Mouse (Mus musculus) intestine, postnatal 0 days (tissue): ENCODE results near the gene Lrcol1. TPM values are rescaled to one million over a fixed set of nuclear protein-coding genes. Genes with fewer than 3 reads are reported as not detected.

Experiments used
- ATAC-seq: fragments of 200-750 bp; cut with Nextera tagmentation; 2 replicates; pipeline ENCODE4 v1.8.0; 2017; ENCODE audit warnings: mild to moderate bottlenecking, moderate TSS enrichment, moderate library complexity
- H3K27ac ChIP-seq: fragments of 300-500 bp; sonication (generic); 2 replicates; pipeline ENCODE4 v1.5.1; 2014; ENCODE audit warnings: mild to moderate bottlenecking, low read depth, low read length, moderate library complexity
- H3K27me3 ChIP-seq: fragments of 300-500 bp; sonication (generic); replicated peaks from 2 replicates; pipeline ENCODE4 v1.6.1; 2014; ENCODE audit warnings: low read length, mixed read lengths; ENCODE audit not compliant: control insufficient read depth, insufficient read depth
- H3K36me3 ChIP-seq: fragments of 300-500 bp; sonication (generic); 2 replicates; pipeline ENCODE4 v1.6.1; 2014; ENCODE audit warnings: mild to moderate bottlenecking, moderate library complexity; ENCODE audit not compliant: control insufficient read depth, insufficient read depth
- H3K4me1 ChIP-seq: fragments of 300-500 bp; sonication (generic); replicated peaks from 2 replicates; pipeline ENCODE4 v1.6.1; 2014; ENCODE audit warnings: antibody characterized with exemption, low read length, mixed read lengths; ENCODE audit not compliant: control insufficient read depth, insufficient read depth
- H3K4me2 ChIP-seq: fragments of 300-500 bp; sonication (generic); replicated peaks from 2 replicates; pipeline ENCODE4 v1.6.1; 2014; ENCODE audit warnings: low read depth, mild to moderate bottlenecking, moderate library complexity
- H3K4me3 ChIP-seq: fragments of 300-500 bp; sonication (generic); 2 replicates; pipeline ENCODE4 v1.5.1; 2014; ENCODE audit warnings: low read depth, low read length
- H3K9ac ChIP-seq: fragments of 300-500 bp; sonication (generic); 2 replicates; pipeline ENCODE4 v1.6.1; 2014; ENCODE audit warnings: mild to moderate bottlenecking, low read depth, low read length
- H3K9me3 ChIP-seq: fragments of 300-500 bp; sonication (generic); 2 replicates; pipeline ENCODE4 v1.6.1; 2016; ENCODE audit warnings: mixed run types; ENCODE audit not compliant: control insufficient read depth
- CTCF ChIP-seq: sonication (generic); IDR thresholded peaks from 2 replicates; pipeline ENCODE4 v1.5.1; 2016; ENCODE audit warnings: low read depth, mild to moderate bottlenecking, control low read depth, antibody characterized with exemption, moderate library complexity
- WGBS: fragments of 180-500 bp; shearing (Covaris S2); extraction: QIAGEN DNeasy Blood & Tissue Kit; methylation state at CpG from one replicate; pipeline ENCODE4 v1.1.7; 2014; 5-methylcytosine and 5-hydroxymethylcytosine counted together
- polyA plus RNA-seq: library from polyadenylated mRNA; unstranded; fragments of >200 nt; fragmentation: Nextera tagmentation; extraction: Ambion mirVana; gene quantifications from 2 replicates; pipeline ENCODE4 v1.2.1, GENCODE M21; 2015

The Lrcol1 gene
- polyA plus RNA-seq, 1 experiment from 2014 or later, result not detected

DNA sequence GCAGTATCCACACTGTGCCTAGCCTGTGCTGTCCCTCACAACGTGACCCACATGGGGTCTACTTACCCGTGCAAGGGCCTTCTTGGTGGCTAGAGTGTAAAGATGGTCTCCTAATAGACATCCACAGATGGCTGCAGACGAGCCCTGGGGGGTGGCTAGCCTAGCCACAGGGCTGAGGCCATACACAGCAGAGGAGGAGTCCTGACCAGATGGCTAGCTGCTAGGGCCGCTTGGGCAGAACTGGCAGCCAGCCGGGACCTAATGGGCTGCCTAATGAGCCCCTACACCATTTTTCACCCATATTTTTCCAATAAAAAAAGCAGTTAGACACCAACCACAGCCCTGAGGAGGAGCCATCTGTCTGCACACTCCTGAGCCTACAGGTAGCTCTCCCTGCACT lies 48.2 kb downstream of the Lrcol1 start:
- no peaks in the 10 kb centered on the region for H3K27me3 ChIP-seq
- ATAC-seq, result no peak

DNA sequence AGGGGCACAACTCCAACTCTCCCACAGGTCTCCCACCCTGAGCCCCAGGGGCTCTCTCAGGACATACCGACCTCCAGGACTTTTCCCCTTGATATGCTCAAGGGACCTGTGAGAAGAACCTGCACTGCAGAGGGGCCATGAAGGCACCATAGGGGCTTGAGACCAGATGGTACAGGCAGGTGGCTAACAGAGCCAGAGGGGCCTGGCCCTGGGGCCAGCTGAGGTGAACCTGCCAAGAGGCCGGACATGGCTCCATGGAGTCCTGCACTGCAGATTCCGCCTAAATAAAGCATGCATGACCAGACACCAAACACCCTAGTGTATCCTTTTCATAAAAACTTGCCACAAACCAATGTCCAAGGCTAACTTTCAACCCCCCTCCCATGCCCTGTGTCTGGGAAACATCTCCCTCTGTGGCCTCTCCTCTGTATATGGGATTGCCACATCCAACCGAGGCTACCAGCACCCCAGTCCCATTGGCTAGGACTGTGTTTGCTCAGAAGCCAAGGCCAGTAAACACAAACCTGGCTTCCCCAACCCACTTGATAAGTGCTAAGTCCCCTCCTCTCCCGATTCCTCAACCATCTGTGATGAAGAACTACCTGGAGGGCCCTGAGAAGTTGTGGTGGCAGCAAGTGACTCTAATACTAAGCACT lies 50.6 kb downstream of the Lrcol1 start:
- Histone ChIP-seq H3K4me1 (no peaks in the 10 kb centered on the region), H3K4me2 (no peak overlapping the region), H3K9ac (no peak overlapping the region), H3K27ac (no peak overlapping the region), H3K4me3 (no peak overlapping the region), H3K36me3 (no peaks in the 10 kb centered on the region; the same call in 1 of the 2 replicates), H3K27me3 (no peaks in the 10 kb centered on the region), H3K9me3 (no peaks in the 10 kb centered on the region)
- 78% methylated on average over 5 of the region's 5 CpGs for WGBS
- no peak for ATAC-seq
- TF ChIP-seq CTCF, result no peak

More for the DNA sequence above, 48.2 kb downstream of the Lrcol1 start:
- Histone ChIP-seq H3K9me3 (no peaks in the 10 kb centered on the region), H3K27ac (no peak overlapping the region), H3K9ac (no peak overlapping the region), H3K36me3 (no peaks in the 10 kb centered on the region; the same call in 1 of the 2 replicates), H3K4me1 (0 out of 2 replicates have a peak, but pooled peaks cover under 1% of the 10 kb centered on the region), H3K4me2 (no peak overlapping the region), H3K4me3 (no peak overlapping the region)
- WGBS, result 85% methylated on average over 5 of the region's 5 CpGs
- TF ChIP-seq CTCF, result no peak

DNA sequence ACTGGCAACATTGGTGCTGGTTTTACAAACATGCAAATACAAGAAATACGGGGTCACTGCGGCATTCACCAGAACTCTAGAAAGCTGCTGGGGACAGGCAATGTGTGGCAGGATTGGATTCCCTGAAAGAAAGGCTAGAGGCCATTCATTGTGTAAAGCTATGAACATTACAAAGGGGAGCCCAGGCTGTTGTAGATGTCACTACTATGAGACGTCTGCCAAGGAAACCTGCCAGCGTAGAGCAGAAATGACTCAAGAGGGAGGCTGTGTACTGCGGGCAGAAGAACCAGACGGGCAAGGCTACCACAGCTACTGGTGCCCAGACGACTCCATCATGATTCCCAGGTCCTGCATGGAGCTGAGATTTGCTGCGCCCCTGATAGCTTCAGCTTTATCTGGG lies 56.6 kb downstream of the Lrcol1 start:
- no peak for TF ChIP-seq CTCF
- H3K9ac ChIP-seq, result no peak overlapping the region
- H3K4me2 ChIP-seq, result no peak overlapping the region
- no peak overlapping the region for H3K27ac ChIP-seq
- no peaks in the 10 kb centered on the region for H3K4me1 ChIP-seq
- H3K9me3 ChIP-seq, result no peaks in the 10 kb centered on the region
- no peak overlapping the region for H3K4me3 ChIP-seq
- WGBS, result 95% methylated on average over 8 of the region's 8 CpGs
- no peaks in the 10 kb centered on the region for H3K27me3 ChIP-seq
- H3K36me3 ChIP-seq, result no peaks in the 10 kb centered on the region; the same call in 1 of the 2 replicates
- no peak for ATAC-seq

DNA sequence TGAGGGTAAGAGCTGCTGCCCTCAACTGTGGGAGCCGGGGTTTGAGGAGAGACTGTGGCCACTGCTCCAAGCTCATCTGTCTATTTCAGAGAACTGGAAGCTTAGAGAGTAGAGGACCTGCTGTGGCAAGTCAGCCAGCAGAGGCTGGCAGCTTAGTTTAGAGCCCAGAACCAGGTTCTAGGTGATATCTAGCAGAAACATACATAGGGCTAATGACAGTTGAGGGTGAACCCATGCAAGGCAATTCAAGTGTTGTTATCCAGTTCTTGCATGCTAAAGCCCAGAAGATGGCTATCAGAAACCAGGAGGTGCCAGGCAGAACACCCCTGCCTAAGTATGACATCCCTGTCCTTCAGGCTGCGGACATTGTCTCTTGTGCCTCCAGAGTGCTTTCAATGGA lies 58.0 kb downstream of the Lrcol1 start:
- no peak for ATAC-seq
- 90% methylated on average over 2 of the region's 2 CpGs for WGBS
- Histone ChIP-seq H3K27me3 (no peaks in the 10 kb centered on the region), H3K9ac (no peak overlapping the region), H3K4me3 (no peak overlapping the region), H3K9me3 (no peaks in the 10 kb centered on the region), H3K4me2 (no peak overlapping the region), H3K36me3 (no peaks in the 10 kb centered on the region; the same call in 1 of the 2 replicates), H3K4me1 (no peaks in the 10 kb centered on the region), H3K27ac (no peak overlapping the region)
- no peak for TF ChIP-seq CTCF

DNA sequence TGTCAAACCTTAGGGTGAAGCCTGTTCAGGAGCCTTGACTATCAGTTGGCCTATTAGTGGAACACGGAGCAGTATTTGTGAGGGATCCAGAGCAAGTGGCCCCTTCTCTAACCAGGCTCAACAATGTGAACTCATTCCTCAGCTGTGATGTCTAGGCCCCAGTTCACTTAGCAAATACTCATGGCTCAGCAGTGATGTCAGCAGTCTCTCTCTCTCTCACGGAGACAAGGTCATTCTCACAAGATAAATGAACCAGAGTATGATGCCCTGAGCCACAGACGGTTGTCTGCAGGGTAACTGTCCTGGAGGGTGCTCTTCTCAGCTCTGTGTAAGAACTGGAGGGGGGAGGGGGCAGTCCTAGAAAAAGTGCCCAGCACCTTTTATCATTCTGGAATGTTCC lies 59.4 kb downstream of the Lrcol1 start:
- peaks cover 9% of the 10 kb centered on the region; the same call in 1 of the 2 replicates for H3K36me3 ChIP-seq
- H3K27ac ChIP-seq, result no peak overlapping the region
- no peak for ATAC-seq
- H3K9me3 ChIP-seq, result no peaks in the 10 kb centered on the region
- no peak overlapping the region for H3K4me3 ChIP-seq
- H3K9ac ChIP-seq, result no peak overlapping the region
- no peak for TF ChIP-seq CTCF
- H3K4me2 ChIP-seq, result no peak overlapping the region
- 37% methylated on average over 3 of the region's 3 CpGs for WGBS
- H3K27me3 ChIP-seq, result no peaks in the 10 kb centered on the region
- H3K4me1 ChIP-seq, result no peaks in the 10 kb centered on the region

Other genes with a start within 250 kb of the Lrcol1 start
- 0.63 and 0.78 TPM in 2 replicates for gene Plcxd1, start 244.8 kb upstream of the Lrcol1 start, polyA plus RNA-seq
- gene Gtpbp6, start 236.5 kb upstream of the Lrcol1 start, polyA plus RNA-seq, result 14.9 and 15.2 TPM in 2 replicates
- 2.0 TPM in 2 replicates for gene Zfp605, start 234.6 kb upstream of the Lrcol1 start, polyA plus RNA-seq
- gene Chfr, start 208.9 kb upstream of the Lrcol1 start, polyA plus RNA-seq, result 23.6 and 26.2 TPM in 2 replicates
- 8.1 and 9.1 TPM in 2 replicates for gene Golga3, start 168.0 kb upstream of the Lrcol1 start, polyA plus RNA-seq
- 8.7 and 9.5 TPM in 2 replicates for gene Ankle2, start 113.7 kb upstream of the Lrcol1 start, polyA plus RNA-seq
- 25.5 and 26.4 TPM in 2 replicates for gene Pgam5, start 74.8 kb upstream of the Lrcol1 start, polyA plus RNA-seq
- 5.8 and 6.3 TPM in 2 replicates for gene Pxmp2, start 58.5 kb upstream of the Lrcol1 start, polyA plus RNA-seq
- 4.7 and 5.1 TPM in 2 replicates for gene Pole, start 58.4 kb upstream of the Lrcol1 start, polyA plus RNA-seq
- 1.6 TPM in 2 replicates for gene P2rx2, start 1.5 kb upstream of the Lrcol1 start, polyA plus RNA-seq
- 7.6 and 8.2 TPM in 2 replicates for gene Fbrsl1, start 103.8 kb downstream of the Lrcol1 start, polyA plus RNA-seq
- 0.24 and 0.31 TPM in 2 replicates for gene Galnt9, start 199.6 kb downstream of the Lrcol1 start, polyA plus RNA-seq